Mouse (Mus musculus) liver, embryonic 15.5 days (tissue): ENCODE measurements at regions not wholly inside any gene's neighbourhood (a gene's known extent, or its start where the extent isn't known, plus 50 kb on each side); places are given as distances from the start of the nearest gene placed in this dataset.
"Not testable (repeated sequence)": the region's sequence is repeated elsewhere in the genome, so short reads cannot be mapped to it uniquely, and the experiment has no call there.

Experiments used
- ATAC-seq: fragments of 200-750 bp; cut with Nextera tagmentation; 2 replicates; pipeline ENCODE4 v1.8.0; 2017; ENCODE audit warnings: moderate number of reproducible peaks, mild to moderate bottlenecking, moderate library complexity; ENCODE audit not compliant: insufficient read depth
- H3K27ac ChIP-seq: fragments of 300-500 bp; sonication (generic); replicated peaks from 2 replicates; pipeline ENCODE4 v1.5.1; 2015; ENCODE audit warnings: mild to moderate bottlenecking, inconsistent platforms
- H3K27me3 ChIP-seq: fragments of 300-500 bp; sonication (generic); 2 replicates; pipeline ENCODE4 v1.6.1; 2015; ENCODE audit warnings: mild to moderate bottlenecking, inconsistent platforms
- H3K36me3 ChIP-seq: fragments of 300-500 bp; sonication (generic); replicated peaks from 2 replicates; pipeline ENCODE4 v1.6.1; 2015; ENCODE audit warnings: moderate library complexity, mild to moderate bottlenecking, inconsistent platforms
- H3K4me1 ChIP-seq: fragments of 300-500 bp; sonication (generic); replicated peaks from 2 replicates; pipeline ENCODE4 v1.6.1; 2015; ENCODE audit warnings: inconsistent platforms
- H3K4me2 ChIP-seq: fragments of 300-500 bp; sonication (generic); 2 replicates; pipeline ENCODE4 v1.6.1; 2015; ENCODE audit warnings: moderate library complexity, mild to moderate bottlenecking, inconsistent platforms
- H3K4me3 ChIP-seq: fragments of 300-500 bp; sonication (generic); replicated peaks from 2 replicates; pipeline ENCODE4 v1.5.1; 2015; ENCODE audit warnings: mild to moderate bottlenecking, inconsistent platforms
- H3K9ac ChIP-seq: fragments of 300-500 bp; sonication (generic); 2 replicates; pipeline ENCODE4 v1.6.1; 2015; ENCODE audit warnings: moderate library complexity, mild to moderate bottlenecking, inconsistent platforms
- H3K9me3 ChIP-seq: fragments of 300-500 bp; sonication (generic); replicated peaks from 2 replicates; pipeline ENCODE4 v1.6.1; 2016; ENCODE audit warnings: inconsistent platforms
- WGBS: fragments of 180-500 bp; shearing (Covaris S2); methylation state at CpG from one replicate; pipeline ENCODE4 v1.1.7; 2015; ENCODE audit warnings: mixed read lengths; ENCODE audit not compliant: insufficient replicate concordance; 5-methylcytosine and 5-hydroxymethylcytosine counted together

- Histone ChIP-seq H3K4me2 (no peak overlapping the region), H3K4me1 (no peaks in the 10 kb centered on the region), H3K4me3 (no peak overlapping the region), H3K36me3 (no peaks in the 10 kb centered on the region), H3K9me3 (no peaks in the 10 kb centered on the region), H3K27ac (no peak overlapping the region), H3K27me3 (no peaks in the 10 kb centered on the region), H3K9ac (no peak overlapping the region)
- no peak for ATAC-seq
- whole genome bisulfite sequencing, result 69% methylated on average over 14 of the region's 14 CpGs
These were observed 55.3 kb downstream of the Actbl2 start for GRCm38 (mm10) chr13:111309848-111310692.

GRCm38 (mm10) chr13:111310693-111311045 is 55.9 kb downstream of the Actbl2 start:
- Histone ChIP-seq H3K27me3 (no peaks in the 10 kb centered on the region), H3K4me1 (no peaks in the 10 kb centered on the region), H3K27ac (no peak overlapping the region), H3K9ac (no peak overlapping the region), H3K36me3 (no peaks in the 10 kb centered on the region), H3K4me3 (no peak overlapping the region), H3K4me2 (no peak overlapping the region), H3K9me3 (no peaks in the 10 kb centered on the region)
- ATAC-seq, result no peak
- WGBS, result 77% methylated on average over 1 of the region's 1 CpGs

GRCm38 (mm10) chr13:111313506-111313905 is 58.7 kb downstream of the Actbl2 start:
- H3K27ac ChIP-seq, H3K4me2 ChIP-seq, H3K27me3 ChIP-seq, ATAC-seq, H3K9ac ChIP-seq, H3K9me3 ChIP-seq, H3K4me3 ChIP-seq, H3K4me1 ChIP-seq, H3K36me3 ChIP-seq: not testable (repeated sequence)
- WGBS, result 48% methylated on average over 3 of the region's 3 CpGs

- not testable (repeated sequence) for H3K9ac ChIP-seq, H3K36me3 ChIP-seq, H3K4me3 ChIP-seq, H3K4me1 ChIP-seq, H3K4me2 ChIP-seq, H3K9me3 ChIP-seq, H3K27me3 ChIP-seq, ATAC-seq, H3K27ac ChIP-seq
- WGBS, result 62% methylated on average over 2 of the region's 2 CpGs
These were observed 63.1 kb downstream of the Actbl2 start for GRCm38 (mm10) chr13:111317876-111318275.

- no peaks in the 10 kb centered on the region for H3K4me1 ChIP-seq
- H3K27ac ChIP-seq, result no peak overlapping the region
- WGBS, result 59% methylated on average over 8 of the region's 8 CpGs
- no peak for ATAC-seq
- no peaks in the 10 kb centered on the region for H3K9me3 ChIP-seq
- no peak overlapping the region for H3K4me2 ChIP-seq
- H3K4me3 ChIP-seq, result no peak overlapping the region
- H3K9ac ChIP-seq, result no peak overlapping the region
- no peaks in the 10 kb centered on the region for H3K27me3 ChIP-seq
- H3K36me3 ChIP-seq, result no peaks in the 10 kb centered on the region
These were observed 68.4 kb downstream of the Actbl2 start for GRCm38 (mm10) chr13:111323206-111323605.

GRCm38 (mm10) chr13:111326096-111326665 is 71.4 kb downstream of the Actbl2 start:
- no peaks in the 10 kb centered on the region for H3K9me3 ChIP-seq
- no peaks in the 10 kb centered on the region for H3K4me1 ChIP-seq
- H3K4me2 ChIP-seq, result peak overlapping the region; percentile 8; the same call in 1 of the 2 replicates
- no peaks in the 10 kb centered on the region for H3K36me3 ChIP-seq
- 67% methylated on average over 16 of the region's 16 CpGs for WGBS
- no peak overlapping the region for H3K9ac ChIP-seq
- H3K27ac ChIP-seq, result no peak overlapping the region
- no peaks in the 10 kb centered on the region for H3K27me3 ChIP-seq
- ATAC-seq, result no peak
- no peak overlapping the region; the same call in 1 of the 2 replicates for H3K4me3 ChIP-seq

- H3K4me2 ChIP-seq, result no peak overlapping the region
- no peak overlapping the region for H3K9ac ChIP-seq
- H3K27ac ChIP-seq, result no peak overlapping the region
- no peaks in the 10 kb centered on the region for H3K27me3 ChIP-seq
- H3K4me3 ChIP-seq, result no peak overlapping the region
- ATAC-seq, result no peak
- H3K9me3 ChIP-seq, result no peaks in the 10 kb centered on the region
- no peaks in the 10 kb centered on the region for H3K4me1 ChIP-seq
- H3K36me3 ChIP-seq, result no peaks in the 10 kb centered on the region
- 61% methylated on average over 3 of the region's 3 CpGs for WGBS
These were observed 78.2 kb downstream of the Actbl2 start for GRCm38 (mm10) chr13:111333035-111333434.

GRCm38 (mm10) chr13:111333851-111334250 is 79.0 kb downstream of the Actbl2 start:
- no peaks in the 10 kb centered on the region for H3K9me3 ChIP-seq
- H3K4me2 ChIP-seq, result no peak overlapping the region
- H3K4me1 ChIP-seq, result no peaks in the 10 kb centered on the region
- H3K4me3 ChIP-seq, result no peak overlapping the region
- H3K36me3 ChIP-seq, result no peaks in the 10 kb centered on the region
- no peak overlapping the region for H3K9ac ChIP-seq
- ATAC-seq, result no peak
- 80% methylated on average over 4 of the region's 4 CpGs for WGBS
- no peak overlapping the region for H3K27ac ChIP-seq
- no peaks in the 10 kb centered on the region for H3K27me3 ChIP-seq

GRCm38 (mm10) chr13:111334258-111335052 is 79.6 kb downstream of the Actbl2 start:
- H3K9ac ChIP-seq, result no peak overlapping the region
- H3K4me2 ChIP-seq, result no peak overlapping the region
- H3K27ac ChIP-seq, result no peak overlapping the region
- no peaks in the 10 kb centered on the region for H3K4me1 ChIP-seq
- 67% methylated on average over 22 of the region's 22 CpGs for WGBS
- no peaks in the 10 kb centered on the region for H3K36me3 ChIP-seq
- no peak overlapping the region for H3K4me3 ChIP-seq
- no peaks in the 10 kb centered on the region for H3K27me3 ChIP-seq
- ATAC-seq, result no peak
- H3K9me3 ChIP-seq, result no peaks in the 10 kb centered on the region

GRCm38 (mm10) chr13:111344981-111345380 is 90.2 kb downstream of the Actbl2 start:
- Histone ChIP-seq H3K4me2 (no peak overlapping the region), H3K9me3 (no peaks in the 10 kb centered on the region), H3K4me3 (no peak overlapping the region), H3K4me1 (peaks cover 11% of the 10 kb centered on the region), H3K9ac (no peak overlapping the region), H3K27ac (no peak overlapping the region), H3K36me3 (no peaks in the 10 kb centered on the region), H3K27me3 (no peaks in the 10 kb centered on the region)
- WGBS, result 57% methylated on average over 10 of the region's 10 CpGs
- no peak for ATAC-seq
